Mouse (Mus musculus) ES-Bruce4 (cell line): ENCODE results near the gene Gfpt2. TPM values are rescaled to one million over a fixed set of nuclear protein-coding genes. Genes with fewer than 3 reads are reported as not detected.
"Not testable (repeated sequence)": the region's sequence is repeated elsewhere in the genome, so short reads cannot be mapped to it uniquely, and the experiment has no call there.

ENCODE experiments used
- H3K27ac ChIP-seq: 2 replicates; pipeline ENCODE4 v1.5.1; 2012; ENCODE audit warnings: low read length, inconsistent platforms; ENCODE audit not compliant: insufficient read depth
- H3K27me3 ChIP-seq: 2 replicates; pipeline ENCODE4 v1.6.1; 2012; ENCODE audit warnings: mild to moderate bottlenecking, low read length, inconsistent platforms; ENCODE audit not compliant: control insufficient read depth, poor library complexity, insufficient read depth, severe bottlenecking
- H3K36me3 ChIP-seq: 2 replicates; pipeline ENCODE4 v1.6.1; 2012; ENCODE audit warnings: inconsistent platforms, mild to moderate bottlenecking, low read length, moderate library complexity; ENCODE audit not compliant: control insufficient read depth, poor library complexity, insufficient read depth, severe bottlenecking
- H3K4me1 ChIP-seq: one replicate; pipeline ENCODE4 v1.8.1; 2011; ENCODE audit warnings: low read length; ENCODE audit not compliant: control insufficient read depth, insufficient read depth
- H3K4me3 ChIP-seq: 2 replicates; pipeline ENCODE4 v1.5.1; 2011; ENCODE audit warnings: low read depth, mild to moderate bottlenecking, low read length
- H3K9ac ChIP-seq: 2 replicates; pipeline ENCODE4 v1.6.1; 2012; ENCODE audit warnings: low read depth, mild to moderate bottlenecking, inconsistent platforms; ENCODE audit not compliant: poor library complexity, severe bottlenecking
- H3K9me3 ChIP-seq: replicated peaks from 2 replicates; pipeline ENCODE4 v1.6.1; 2012; ENCODE audit warnings: mild to moderate bottlenecking, low read length, inconsistent platforms; ENCODE audit not compliant: control insufficient read depth, poor library complexity, insufficient read depth, severe bottlenecking
- CTCF ChIP-seq: IDR thresholded peaks from one replicate; pipeline ENCODE4 v1.8.1; 2011; ENCODE audit warnings: low read depth, low read length
- EP300 ChIP-seq: IDR thresholded peaks from 2 replicates; pipeline ENCODE4 v1.6.1; 2011; ENCODE audit warnings: low read depth, low read length; ENCODE audit not compliant: insufficient read depth
- POLR2A ChIP-seq: IDR thresholded peaks from one replicate; pipeline ENCODE4 v1.8.1; 2011; ENCODE audit warnings: low read length; ENCODE audit not compliant: insufficient read depth
- polyA plus RNA-seq: library from polyadenylated mRNA; stranded (reverse); fragments of >200 nt; gene quantifications from 2 replicates; pipeline ENCODE4 v1.2.4, GENCODE M21; 2011; ENCODE audit warnings: low read depth; ENCODE audit not compliant: missing spikeins, insufficient read depth, insufficient read length

Gfpt2 gene
- polyA plus RNA-seq, 1 experiment: 49.1 TPM

GRCm38 (mm10) chr11:49761130-49761529 lies 32.8 kb upstream of the Gfpt2 start:
- no peaks in the 10 kb centered on the region for H3K36me3 ChIP-seq
- H3K9ac ChIP-seq: no peak overlapping the region
- TF ChIP-seq EP300: no peak
- no peak for TF ChIP-seq CTCF
- no peak for TF ChIP-seq POLR2A
- H3K27me3 ChIP-seq: no peaks in the 10 kb centered on the region
- H3K9me3 ChIP-seq: no peaks in the 10 kb centered on the region
- peaks cover 8% of the 10 kb centered on the region for H3K4me1 ChIP-seq
- H3K27ac ChIP-seq: no peak overlapping the region
- H3K4me3 ChIP-seq: no peak overlapping the region

- Histone ChIP-seq H3K27me3 (no peaks in the 10 kb centered on the region), H3K4me1 (peaks cover 8% of the 10 kb centered on the region), H3K36me3 (no peaks in the 10 kb centered on the region), H3K27ac (no peak overlapping the region), H3K9me3 (no peaks in the 10 kb centered on the region), H3K4me3 (no peak overlapping the region), H3K9ac (no peak overlapping the region)
- TF ChIP-seq CTCF: no peak
- 0 out of 2 replicates have a peak, but pooled peaks have one; percentile 9 for TF ChIP-seq EP300
These were observed 30.4 kb upstream of the Gfpt2 start for GRCm38 (mm10) chr11:49763555-49763954.

GRCm38 (mm10) chr11:49764023-49764422 lies 30.0 kb upstream of the Gfpt2 start:
- Histone ChIP-seq H3K36me3 (no peaks in the 10 kb centered on the region), H3K9ac (no peak overlapping the region)
- TF ChIP-seq CTCF (no peak), EP300 (no peak), POLR2A (no peak)

GRCm38 (mm10) chr11:49764639-49765299 lies 29.2 kb upstream of the Gfpt2 start:
- H3K27ac ChIP-seq: peak overlapping the region; percentile 73
- peak overlapping the region; percentile 47 for H3K4me3 ChIP-seq
- H3K9me3 ChIP-seq: no peaks in the 10 kb centered on the region
- H3K4me1 ChIP-seq: peaks cover 8% of the 10 kb centered on the region
- peak; percentile 95 for TF ChIP-seq EP300
- TF ChIP-seq POLR2A: no peak
- no peaks in the 10 kb centered on the region for H3K27me3 ChIP-seq
- H3K36me3 ChIP-seq: no peaks in the 10 kb centered on the region
- H3K9ac ChIP-seq: peak overlapping the region; percentile 30; the same call in 1 of the 2 replicates

More at GRCm38 (mm10) chr11:49764023-49764422, 30.0 kb upstream of the Gfpt2 start:
- Histone ChIP-seq H3K9me3 (no peaks in the 10 kb centered on the region), H3K4me1 (peaks cover 8% of the 10 kb centered on the region), H3K4me3 (no peak overlapping the region), H3K27me3 (no peaks in the 10 kb centered on the region), H3K27ac (no peak overlapping the region)

- Histone ChIP-seq H3K27ac (no peak overlapping the region), H3K4me3 (no peak overlapping the region)
These were observed 28.4 kb upstream of the Gfpt2 start for GRCm38 (mm10) chr11:49765377-49766136.

GRCm38 (mm10) chr11:49766137-49766411 lies 27.9 kb upstream of the Gfpt2 start:
- H3K4me3 ChIP-seq: no peak overlapping the region
- H3K27me3 ChIP-seq: no peaks in the 10 kb centered on the region
- H3K27ac ChIP-seq: no peak overlapping the region
- H3K36me3 ChIP-seq: no peaks in the 10 kb centered on the region
- no peaks in the 10 kb centered on the region for H3K9me3 ChIP-seq
- no peak for TF ChIP-seq EP300
- TF ChIP-seq POLR2A: no peak
- TF ChIP-seq CTCF: no peak
- H3K4me1 ChIP-seq: peaks cover 8% of the 10 kb centered on the region
- H3K9ac ChIP-seq: no peak overlapping the region

More at GRCm38 (mm10) chr11:49765377-49766136, 28.4 kb upstream of the Gfpt2 start:
- Histone ChIP-seq H3K27me3 (no peaks in the 10 kb centered on the region), H3K9me3 (no peaks in the 10 kb centered on the region), H3K9ac (no peak overlapping the region), H3K4me1 (peaks cover 8% of the 10 kb centered on the region), H3K36me3 (no peaks in the 10 kb centered on the region)
- TF ChIP-seq POLR2A (no peak), CTCF (no peak), EP300 (no peak)

GRCm38 (mm10) chr11:49767497-49767896 lies 26.5 kb upstream of the Gfpt2 start:
- not testable (repeated sequence) for H3K4me1 ChIP-seq, H3K9ac ChIP-seq, H3K9me3 ChIP-seq, H3K4me3 ChIP-seq, H3K27ac ChIP-seq, H3K27me3 ChIP-seq, H3K36me3 ChIP-seq
